Mouse (Mus musculus) C2C12 (cell line): ENCODE results near the gene Cdhr4.

ENCODE experiments used
- CEBPB ChIP-seq: IDR thresholded peaks from one replicate; pipeline ENCODE4 v1.6.1; 2011; ENCODE audit warnings: low read depth, mild to moderate bottlenecking, control low read depth, moderate library complexity
- CTCF ChIP-seq: IDR thresholded peaks from one replicate; pipeline ENCODE4 v1.5.1; 2011; ENCODE audit not compliant: control insufficient read depth, insufficient read depth, insufficient read length
- FOSL1 ChIP-seq: IDR thresholded peaks from one replicate; pipeline ENCODE4 v1.8.0; 2011; ENCODE audit warnings: mild to moderate bottlenecking, low read length; ENCODE audit not compliant: poor library complexity, insufficient read depth, severe bottlenecking
- MAX ChIP-seq: IDR thresholded peaks from one replicate; pipeline ENCODE4 v1.6.1; 2011; ENCODE audit warnings: mild to moderate bottlenecking, control low read depth
- MYOD1 ChIP-seq: IDR thresholded peaks from one replicate; pipeline ENCODE4 v1.6.1; 2011; ENCODE audit warnings: low read depth; ENCODE audit not compliant: control insufficient read depth, insufficient read length
- MYOG ChIP-seq: IDR thresholded peaks from one replicate; pipeline ENCODE4 v1.6.1; 2011; ENCODE audit not compliant: control insufficient read depth, insufficient read length; ENCODE audit errors: extremely low read depth
- USF1 ChIP-seq: IDR thresholded peaks from one replicate; pipeline ENCODE4 v1.6.1; 2011; ENCODE audit warnings: low read depth, mild to moderate bottlenecking, control low read depth, moderate library complexity

GRCm38 (mm10) chr9:107963700-107964099 is 28.6 kb upstream of the Cdhr4 start:
- TF ChIP-seq CTCF (peak; percentile 70), CEBPB (no peak), USF1 (no peak), MAX (no peak), MYOD1 (no peak), FOSL1 (no peak), MYOG (no peak)
